Mouse (Mus musculus): Measurements from ENCODE around the gene Tpi1.
A peak's percentile ranks its signal among the peaks of the same experiment; 100 is the strongest.
"Not testable (repeated sequence)": the region's sequence is repeated elsewhere in the genome, so short reads cannot be mapped to it uniquely, and the experiment has no call there.

Gene Tpi1

DNA sequence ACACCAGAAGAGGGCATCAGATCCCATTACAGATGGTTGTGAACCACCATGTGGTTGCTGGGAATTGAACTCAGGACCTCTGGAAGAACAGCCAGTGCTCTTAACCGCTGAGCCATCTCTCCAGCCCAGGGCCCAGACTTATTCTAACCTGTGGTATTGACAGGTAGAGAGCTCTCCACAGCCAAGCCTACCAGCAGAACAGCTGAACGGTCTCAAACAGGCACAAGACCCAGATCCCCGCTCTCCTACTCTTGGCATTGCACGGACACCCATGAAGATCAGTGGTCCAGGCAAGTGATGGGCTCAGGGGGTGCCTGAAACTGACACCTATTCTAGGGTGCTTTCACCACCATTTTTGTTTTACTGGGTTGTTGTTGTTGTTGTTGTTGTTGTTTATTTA lies 17.1 kb upstream of the Tpi1 start:
- not testable (repeated sequence) for ATAC-seq (ENCODE audit: low TSS enrichment)

GRCm38 (mm10) chr6:124829799-124830700 lies 16.0 kb upstream of the Tpi1 start:
- ATAC-seq (ENCODE audit: low TSS enrichment), result peak; percentile 76

- peak; percentile 83 for ATAC-seq (ENCODE audit: low TSS enrichment)
Measured at GRCm38 (mm10) chr6:124828868-124829798, 15.0 kb upstream of the Tpi1 start, which contains the start of the genes Usp5 and Cdca3. TSS of gene Usp5 (minus strand) at chr6:124829484. TSS of gene Cdca3 (plus strand) at chr6:124829547.

GRCm38 (mm10) chr6:124828101-124828592 lies 14.1 kb upstream of the Tpi1 start:
- ATAC-seq (ENCODE audit: low TSS enrichment), result no peak

GRCm38 (mm10) chr6:124822049-124822448 lies 8.0 kb upstream of the Tpi1 start:
- no peak for ATAC-seq (ENCODE audit: low TSS enrichment)

DNA sequence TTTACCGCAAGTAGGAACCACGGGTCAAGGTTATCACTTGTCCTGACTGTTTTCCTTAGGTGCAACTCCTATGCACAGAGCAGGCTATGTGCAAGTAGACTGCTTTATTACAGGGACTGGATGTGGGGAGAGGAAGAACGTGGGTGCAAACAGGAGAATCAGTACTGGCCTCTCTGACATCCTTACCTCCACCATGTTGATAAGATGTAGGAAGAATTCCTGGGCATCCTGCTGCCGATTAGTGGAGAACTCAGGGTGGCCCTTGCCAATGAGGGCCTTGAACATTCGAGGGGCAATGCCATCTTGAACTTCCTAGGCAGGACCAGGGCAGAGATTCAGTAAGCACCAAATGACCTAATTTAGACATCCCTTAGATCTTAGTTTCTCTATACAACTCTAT lies 6.8 kb upstream of the Tpi1 start:
- no peak for ATAC-seq (ENCODE audit: low TSS enrichment)

GRCm38 (mm10) chr6:124817971-124818370 lies 3.9 kb upstream of the Tpi1 start:
- ATAC-seq (ENCODE audit: low TSS enrichment), result peak; percentile 60

GRCm38 (mm10) chr6:124817563-124817962 lies 3.5 kb upstream of the Tpi1 start:
- no peak for ATAC-seq (ENCODE audit: low TSS enrichment)

- no peak for ATAC-seq (ENCODE audit: low TSS enrichment)
Measured at GRCm38 (mm10) chr6:124817125-124817524, 3.0 kb upstream of the Tpi1 start.

GRCm38 (mm10) chr6:124816611-124817010 lies 2.5 kb upstream of the Tpi1 start:
- no peak for ATAC-seq (ENCODE audit: low TSS enrichment)

DNA sequence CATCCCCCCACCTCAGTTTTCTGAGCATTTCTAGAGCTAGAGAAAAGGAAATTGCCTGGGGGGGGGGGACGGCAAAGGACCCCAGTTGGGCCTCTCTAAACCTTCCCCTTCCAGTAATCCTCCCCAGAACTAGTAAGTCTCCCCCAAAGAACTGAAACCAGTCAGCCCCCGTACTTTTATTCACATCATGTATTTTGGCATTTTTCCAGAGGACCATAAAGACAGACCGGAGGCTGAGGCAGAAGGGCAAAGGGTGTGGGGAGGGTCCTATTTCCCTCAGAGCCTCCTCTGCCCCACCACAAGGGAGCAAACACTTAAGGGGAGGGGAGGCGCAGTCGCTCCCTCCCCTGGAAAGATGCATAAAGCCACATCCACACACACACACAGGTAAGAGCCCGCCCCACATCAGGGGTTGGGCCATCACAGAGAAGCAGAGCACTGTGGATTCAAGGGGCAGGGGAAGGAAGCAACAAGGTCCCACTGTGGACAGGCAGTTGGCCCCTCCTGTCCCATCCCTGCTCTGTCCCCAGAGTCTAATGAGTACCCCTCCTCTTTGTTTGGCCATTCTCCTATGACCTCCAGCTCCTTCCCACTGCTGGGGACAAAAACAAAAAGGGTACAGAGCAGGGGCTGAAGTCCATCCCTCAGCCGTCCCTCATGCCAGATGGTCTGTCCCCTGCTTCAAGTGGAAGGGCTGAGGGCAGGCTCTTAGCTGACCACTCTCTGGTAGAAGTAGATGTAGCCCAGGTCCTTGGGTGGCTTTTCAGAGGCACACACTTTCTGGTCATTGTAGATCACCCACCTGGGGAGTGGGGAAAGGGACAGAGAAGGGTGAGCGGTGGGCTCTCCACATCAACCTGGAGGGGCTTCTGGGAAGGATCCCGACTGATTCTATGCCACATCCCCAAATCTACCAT lies 1.0 kb upstream of the Tpi1 start:
- no peak for ATAC-seq (ENCODE audit: low TSS enrichment)

DNA sequence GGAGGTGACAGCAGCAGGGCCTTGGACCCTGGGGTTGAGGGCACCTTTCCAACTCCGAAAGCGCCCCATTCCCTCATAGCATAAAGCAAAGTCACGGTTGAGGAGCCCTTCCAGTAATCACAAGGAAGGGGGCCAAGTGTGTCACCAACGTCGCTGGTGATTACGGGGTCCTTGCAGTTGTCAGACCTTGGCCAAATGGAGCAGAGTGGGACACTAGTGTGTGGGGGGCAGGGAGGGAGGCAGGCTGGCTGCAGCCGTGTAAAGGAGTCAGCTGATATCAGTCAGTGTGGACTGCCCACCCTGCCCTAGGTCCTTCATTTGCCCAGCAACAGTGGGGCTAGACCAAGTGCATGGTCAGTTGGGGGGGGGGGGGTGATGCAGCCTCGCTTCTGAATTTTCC lies 352 bp upstream of the Tpi1 start:
- ATAC-seq (ENCODE audit: low TSS enrichment), result no peak

GRCm38 (mm10) chr6:124813496-124813895 lies 600 bp downstream of the Tpi1 start:
- peak; percentile 36 for ATAC-seq (ENCODE audit: low TSS enrichment)

GRCm38 (mm10) chr6:124812848-124813247 lies 1.2 kb downstream of the Tpi1 start:
- no peak for ATAC-seq (ENCODE audit: low TSS enrichment)

- ATAC-seq (ENCODE audit: low TSS enrichment), result no peak
Measured at GRCm38 (mm10) chr6:124811701-124812560, 2.2 kb downstream of the Tpi1 start.

DNA sequence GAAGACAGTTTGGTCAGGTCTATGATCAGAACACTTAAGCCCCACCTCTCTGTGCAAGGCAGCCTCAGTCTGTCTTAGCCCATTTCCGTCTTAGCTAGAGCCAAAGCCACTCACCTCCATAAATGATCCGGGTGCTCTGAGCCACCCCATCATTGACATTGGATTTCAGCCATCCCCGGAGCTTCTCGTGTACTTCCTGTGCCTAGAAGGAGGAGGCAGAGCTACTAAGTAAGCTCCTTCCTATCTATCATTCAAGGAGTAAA lies 2.8 kb downstream of the Tpi1 start:
- ATAC-seq (ENCODE audit: low TSS enrichment), result no peak

GRCm38 (mm10) chr6:124810566-124811402 lies 3.3 kb downstream of the Tpi1 start:
- ATAC-seq (ENCODE audit: low TSS enrichment), result not testable (repeated sequence)

DNA sequence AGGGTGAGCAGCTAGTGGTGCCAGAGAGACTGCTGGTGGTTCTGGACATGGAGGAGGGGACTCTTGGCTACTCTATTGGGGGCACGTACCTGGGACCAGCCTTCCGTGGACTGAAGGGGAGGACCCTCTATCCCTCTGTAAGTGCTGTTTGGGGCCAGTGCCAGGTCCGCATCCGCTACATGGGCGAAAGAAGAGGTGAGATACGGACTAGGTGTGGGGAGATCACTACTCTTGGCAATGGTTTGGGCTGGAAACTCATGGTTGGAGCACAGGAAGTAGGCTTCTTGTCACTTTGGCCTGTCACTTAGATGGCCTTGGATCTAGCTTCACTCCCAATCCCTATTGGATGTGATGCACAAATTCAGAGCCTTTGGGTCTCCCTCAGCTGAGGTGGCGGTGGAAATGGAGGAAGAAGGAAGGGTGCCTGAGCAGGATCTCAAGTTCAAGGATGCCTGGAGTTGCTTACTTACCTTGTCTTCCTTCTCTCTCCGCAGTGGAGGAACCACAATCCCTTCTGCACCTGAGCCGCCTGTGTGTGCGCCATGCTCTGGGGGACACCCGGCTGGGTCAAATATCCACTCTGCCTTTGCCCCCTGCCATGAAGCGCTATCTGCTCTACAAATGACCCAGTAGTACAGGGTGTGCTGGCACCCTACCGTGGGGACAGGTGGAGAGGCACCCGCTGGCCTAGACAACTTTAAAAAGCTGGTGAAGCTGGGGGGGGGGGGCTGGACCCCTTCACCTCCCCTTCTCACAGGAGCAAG lies 4.1 kb downstream of the Tpi1 start:
- ATAC-seq (ENCODE audit: low TSS enrichment), result no peak

Measured in frontal cortex, adult (tissue).